Mouse (Mus musculus): ENCODE measurements around the gene Galnt18. TPM values are rescaled to one million over a fixed set of nuclear protein-coding genes. Genes with fewer than 3 reads are reported as not detected.
A peak's percentile ranks its signal among the peaks of the same experiment; 100 is the strongest.

Galnt18 gene
- polyA plus RNA-seq, 1 experiment from 2014 or later = 4.4 TPM

GRCm38 (mm10) chr7:111799021-111799420 is 19.2 kb upstream of the Galnt18 start:
- H3K4me2 ChIP-seq = no peak overlapping the region
- 90% methylated on average over 5 of the region's 5 CpGs for WGBS
- peaks cover 2% of the 10 kb centered on the region; the same call in 1 of the 2 replicates for H3K4me1 ChIP-seq (ENCODE audit: control insufficient read depth, insufficient read depth, low read length)
- ATAC-seq (ENCODE audit: low FRiP score) (no peak), DNase-seq (ENCODE audit: low spot score, missing footprints) (no peak)
- H3K9me3 ChIP-seq (ENCODE audit: control insufficient read depth, low read length) = no peaks in the 10 kb centered on the region
- H3K27me3 ChIP-seq (ENCODE audit: control insufficient read depth, insufficient read depth, low read length) = no peaks in the 10 kb centered on the region
- H3K4me3 ChIP-seq (ENCODE audit: low read depth, low read length) = no peak overlapping the region
- no peaks in the 10 kb centered on the region for H3K36me3 ChIP-seq (ENCODE audit: control insufficient read depth, insufficient read depth, low read length)
- no peak overlapping the region for H3K27ac ChIP-seq (ENCODE audit: low read depth, low read length)
- no peak overlapping the region for H3K9ac ChIP-seq (ENCODE audit: low read length)

- ATAC-seq (ENCODE audit: low FRiP score) (no peak), DNase-seq (ENCODE audit: low spot score, missing footprints) (no peak)
- Histone ChIP-seq H3K4me1 (ENCODE audit: control insufficient read depth, insufficient read depth, low read length) (peaks cover 2% of the 10 kb centered on the region; the same call in 1 of the 2 replicates), H3K36me3 (ENCODE audit: control insufficient read depth, insufficient read depth, low read length) (no peaks in the 10 kb centered on the region), H3K27ac (ENCODE audit: low read depth, low read length) (no peak overlapping the region), H3K9ac (ENCODE audit: low read length) (no peak overlapping the region), H3K4me2 (no peak overlapping the region), H3K9me3 (ENCODE audit: control insufficient read depth, low read length) (no peaks in the 10 kb centered on the region), H3K4me3 (ENCODE audit: low read depth, low read length) (no peak overlapping the region), H3K27me3 (ENCODE audit: control insufficient read depth, insufficient read depth, low read length) (no peaks in the 10 kb centered on the region)
- WGBS = 93% methylated on average over 13 of the region's 13 CpGs
These were observed 17.7 kb upstream of the Galnt18 start for GRCm38 (mm10) chr7:111797337-111798010.

GRCm38 (mm10) chr7:111795059-111795458 is 15.3 kb upstream of the Galnt18 start:
- no peaks in the 10 kb centered on the region for H3K27me3 ChIP-seq (ENCODE audit: control insufficient read depth, insufficient read depth, low read length)
- H3K9ac ChIP-seq (ENCODE audit: low read length) = no peak overlapping the region
- H3K27ac ChIP-seq (ENCODE audit: low read depth, low read length) = no peak overlapping the region
- H3K4me3 ChIP-seq (ENCODE audit: low read depth, low read length) = no peak overlapping the region
- DNase-seq (ENCODE audit: low spot score, missing footprints) (no peak), ATAC-seq (ENCODE audit: low FRiP score) (no peak)
- no peaks in the 10 kb centered on the region for H3K9me3 ChIP-seq (ENCODE audit: control insufficient read depth, low read length)
- H3K4me1 ChIP-seq (ENCODE audit: control insufficient read depth, insufficient read depth, low read length) = 0 out of 2 replicates have a peak, but pooled peaks cover 2% of the 10 kb centered on the region
- no peaks in the 10 kb centered on the region for H3K36me3 ChIP-seq (ENCODE audit: control insufficient read depth, insufficient read depth, low read length)
- H3K4me2 ChIP-seq = no peak overlapping the region

- no peaks in the 10 kb centered on the region for H3K36me3 ChIP-seq (ENCODE audit: control insufficient read depth, insufficient read depth, low read length)
- no peak for DNase-seq (ENCODE audit: low spot score, missing footprints)
- 86% methylated on average over 3 of the region's 3 CpGs for WGBS
- H3K4me1 ChIP-seq (ENCODE audit: control insufficient read depth, insufficient read depth, low read length) = 0 out of 2 replicates have a peak, but pooled peaks cover 2% of the 10 kb centered on the region
- H3K4me3 ChIP-seq (ENCODE audit: low read depth, low read length) = no peak overlapping the region
- H3K4me2 ChIP-seq = no peak overlapping the region
- H3K9ac ChIP-seq (ENCODE audit: low read length) = no peak overlapping the region
- no peaks in the 10 kb centered on the region for H3K27me3 ChIP-seq (ENCODE audit: control insufficient read depth, insufficient read depth, low read length)
- H3K27ac ChIP-seq (ENCODE audit: low read depth, low read length) = no peak overlapping the region
- H3K9me3 ChIP-seq (ENCODE audit: control insufficient read depth, low read length) = no peaks in the 10 kb centered on the region
- no peak for ATAC-seq (ENCODE audit: low FRiP score)
These were observed 12.4 kb upstream of the Galnt18 start for GRCm38 (mm10) chr7:111792154-111792553.

GRCm38 (mm10) chr7:111791347-111791746 is 11.6 kb upstream of the Galnt18 start:
- H3K9ac ChIP-seq (ENCODE audit: low read length) = no peak overlapping the region
- no peaks in the 10 kb centered on the region for H3K27me3 ChIP-seq (ENCODE audit: control insufficient read depth, insufficient read depth, low read length)
- no peaks in the 10 kb centered on the region for H3K36me3 ChIP-seq (ENCODE audit: control insufficient read depth, insufficient read depth, low read length)

GRCm38 (mm10) chr7:111787921-111788320 is 8.1 kb upstream of the Galnt18 start:
- DNase-seq (ENCODE audit: low spot score, missing footprints) = no peak
- H3K4me2 ChIP-seq = no peak overlapping the region
- no peak for ATAC-seq (ENCODE audit: low FRiP score)

More at GRCm38 (mm10) chr7:111791347-111791746, 11.6 kb upstream of the Galnt18 start:
- Histone ChIP-seq H3K4me3 (ENCODE audit: low read depth, low read length) (no peak overlapping the region), H3K4me2 (no peak overlapping the region), H3K4me1 (ENCODE audit: control insufficient read depth, insufficient read depth, low read length) (0 out of 2 replicates have a peak, but pooled peaks cover 2% of the 10 kb centered on the region), H3K9me3 (ENCODE audit: control insufficient read depth, low read length) (no peaks in the 10 kb centered on the region), H3K27ac (ENCODE audit: low read depth, low read length) (no peak overlapping the region)
- ATAC-seq (ENCODE audit: low FRiP score) (no peak), DNase-seq (ENCODE audit: low spot score, missing footprints) (no peak)
- WGBS = 45% methylated on average over 6 of the region's 6 CpGs

GRCm38 (mm10) chr7:111785478-111785877 is 5.7 kb upstream of the Galnt18 start:
- 88% methylated on average over 8 of the region's 8 CpGs for WGBS

More at GRCm38 (mm10) chr7:111787921-111788320, 8.1 kb upstream of the Galnt18 start:
- no peaks in the 10 kb centered on the region for H3K27me3 ChIP-seq (ENCODE audit: control insufficient read depth, insufficient read depth, low read length)
- no peak overlapping the region for H3K27ac ChIP-seq (ENCODE audit: low read depth, low read length)
- 0 out of 2 replicates have a peak, but pooled peaks cover 2% of the 10 kb centered on the region for H3K4me1 ChIP-seq (ENCODE audit: control insufficient read depth, insufficient read depth, low read length)
- no peaks in the 10 kb centered on the region for H3K9me3 ChIP-seq (ENCODE audit: control insufficient read depth, low read length)
- H3K4me3 ChIP-seq (ENCODE audit: low read depth, low read length) = no peak overlapping the region
- H3K36me3 ChIP-seq (ENCODE audit: control insufficient read depth, insufficient read depth, low read length) = no peaks in the 10 kb centered on the region
- 92% methylated on average over 2 of the region's 2 CpGs for whole genome bisulfite sequencing
- no peak overlapping the region for H3K9ac ChIP-seq (ENCODE audit: low read length)

GRCm38 (mm10) chr7:111782126-111782525 is 2.3 kb upstream of the Galnt18 start:
- Histone ChIP-seq H3K4me3 (ENCODE audit: low read depth, low read length) (no peak overlapping the region), H3K9me3 (ENCODE audit: control insufficient read depth, low read length) (no peaks in the 10 kb centered on the region), H3K27me3 (ENCODE audit: control insufficient read depth, insufficient read depth, low read length) (peaks cover 4% of the 10 kb centered on the region; the same call in 1 of the 2 replicates), H3K27ac (ENCODE audit: low read depth, low read length) (no peak overlapping the region), H3K36me3 (ENCODE audit: control insufficient read depth, insufficient read depth, low read length) (no peaks in the 10 kb centered on the region), H3K4me2 (no peak overlapping the region), H3K4me1 (ENCODE audit: control insufficient read depth, insufficient read depth, low read length) (peaks cover 4% of the 10 kb centered on the region; the same call in 1 of the 2 replicates), H3K9ac (ENCODE audit: low read length) (no peak overlapping the region)
- DNase-seq (ENCODE audit: low spot score, missing footprints) = peak; percentile 90
- 60% methylated on average over 5 of the region's 5 CpGs for WGBS
- no peak for ATAC-seq (ENCODE audit: low FRiP score)

More at GRCm38 (mm10) chr7:111785478-111785877, 5.7 kb upstream of the Galnt18 start:
- H3K9ac ChIP-seq (ENCODE audit: low read length) = no peak overlapping the region
- ATAC-seq (ENCODE audit: low FRiP score) = no peak
- no peaks in the 10 kb centered on the region for H3K9me3 ChIP-seq (ENCODE audit: control insufficient read depth, low read length)
- H3K4me2 ChIP-seq = no peak overlapping the region
- no peaks in the 10 kb centered on the region for H3K36me3 ChIP-seq (ENCODE audit: control insufficient read depth, insufficient read depth, low read length)
- H3K4me3 ChIP-seq (ENCODE audit: low read depth, low read length) = no peak overlapping the region
- H3K27ac ChIP-seq (ENCODE audit: low read depth, low read length) = no peak overlapping the region
- no peaks in the 10 kb centered on the region for H3K27me3 ChIP-seq (ENCODE audit: control insufficient read depth, insufficient read depth, low read length)
- H3K4me1 ChIP-seq (ENCODE audit: control insufficient read depth, insufficient read depth, low read length) = no peaks in the 10 kb centered on the region
- no peak for DNase-seq (ENCODE audit: low spot score, missing footprints)

GRCm38 (mm10) chr7:111781316-111781715 is 1.5 kb upstream of the Galnt18 start:
- WGBS = 89% methylated on average over 6 of the region's 6 CpGs
- no peak overlapping the region for H3K9ac ChIP-seq (ENCODE audit: low read length)
- no peak overlapping the region for H3K4me2 ChIP-seq
- no peaks in the 10 kb centered on the region for H3K36me3 ChIP-seq (ENCODE audit: control insufficient read depth, insufficient read depth, low read length)
- H3K4me1 ChIP-seq (ENCODE audit: control insufficient read depth, insufficient read depth, low read length) = peaks cover 4% of the 10 kb centered on the region; the same call in 1 of the 2 replicates
- no peak overlapping the region for H3K27ac ChIP-seq (ENCODE audit: low read depth, low read length)
- H3K4me3 ChIP-seq (ENCODE audit: low read depth, low read length) = no peak overlapping the region
- ATAC-seq (ENCODE audit: low FRiP score) (no peak), DNase-seq (ENCODE audit: low spot score, missing footprints) (no peak)
- no peaks in the 10 kb centered on the region for H3K9me3 ChIP-seq (ENCODE audit: control insufficient read depth, low read length)
- peaks cover 4% of the 10 kb centered on the region; the same call in 1 of the 2 replicates for H3K27me3 ChIP-seq (ENCODE audit: control insufficient read depth, insufficient read depth, low read length)

Measured in midbrain, embryonic 11.5 days (tissue).